Mouse (Mus musculus): ENCODE measurements around the gene Git2.

The Git2 gene

GRCm38 (mm10) chr5:114775056-114775979, at the start of gene Git2:
TSS of gene Git2 (minus strand) at chr5:114775517.
- no peak for DNase-seq (ENCODE audit: low spot score)

- DNase-seq (ENCODE audit: low spot score), result peak; percentile 74
Measured at GRCm38 (mm10) chr5:114824197-114824596, 48.9 kb upstream of the Git2 start.

DNA sequence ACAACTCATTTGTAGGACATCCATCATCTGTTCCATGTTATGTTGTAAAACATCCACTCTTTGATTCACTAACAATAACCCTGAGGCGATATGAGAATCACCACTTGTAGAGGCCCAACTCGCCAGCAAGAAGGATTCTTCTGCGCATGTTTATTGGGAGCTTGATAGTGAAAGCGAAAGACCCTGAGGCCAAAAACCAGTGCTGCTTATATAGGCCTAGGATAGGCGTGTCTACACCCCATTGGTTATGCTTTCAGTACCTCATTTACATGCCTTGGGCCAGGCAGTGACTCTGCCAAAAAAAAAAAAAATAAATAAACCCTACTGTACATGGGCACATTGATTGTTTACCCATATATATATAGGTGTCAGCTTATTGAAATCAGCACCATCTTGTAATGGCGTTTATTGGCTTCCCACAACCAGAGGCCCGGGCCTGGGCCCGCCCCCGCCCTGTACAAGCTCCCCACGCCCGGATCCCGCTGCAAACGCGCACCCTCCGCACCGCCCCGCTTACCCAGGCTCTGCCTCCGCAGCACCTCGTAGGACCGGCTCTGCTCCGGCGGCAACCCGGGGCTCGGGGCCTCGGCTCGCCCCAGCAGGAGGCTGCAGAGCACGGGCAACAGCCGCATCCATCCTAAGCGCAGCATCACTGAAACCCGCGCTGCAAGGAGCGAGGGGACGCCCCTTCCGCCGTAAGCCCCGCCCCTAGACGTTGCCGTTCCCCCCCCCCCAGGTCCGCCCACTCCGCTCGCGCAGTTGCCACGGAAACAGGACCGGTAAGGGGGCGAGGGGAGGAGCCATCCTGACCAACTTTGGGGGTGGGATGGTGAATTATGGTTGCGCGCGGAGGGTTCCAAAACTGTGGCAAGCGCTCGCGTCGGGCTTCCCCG, 47.7 kb upstream of the Git2 start, which contains the start of gene 1500011B03Rik:
1500011B03Rik (minus strand) TSS at position 673 of the 893 bp plus-strand sequence.
- DNase-seq (ENCODE audit: low spot score), result peak; percentile 69

DNA sequence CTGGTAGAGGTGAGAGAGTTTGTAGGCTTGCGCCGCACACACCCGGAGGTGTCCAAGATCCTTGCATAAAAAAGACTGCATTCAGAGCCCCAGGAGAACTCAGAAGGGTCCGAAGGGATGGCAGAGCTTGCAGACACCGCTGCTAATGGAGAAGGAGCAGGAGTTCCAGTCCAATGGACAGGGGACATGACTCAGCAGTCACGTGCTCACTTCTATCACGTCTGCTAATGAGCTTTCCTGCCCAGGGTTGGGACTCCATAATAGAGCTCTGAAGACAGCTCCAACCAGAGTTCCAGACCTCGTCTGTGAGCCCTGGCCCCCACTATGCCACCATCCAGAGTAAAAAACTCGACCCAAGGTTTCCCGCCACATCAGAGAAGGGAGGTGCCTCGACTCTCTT, 42.8 kb upstream of the Git2 start:
- no peak for DNase-seq (ENCODE audit: low spot score)

GRCm38 (mm10) chr5:114816599-114816998, 41.3 kb upstream of the Git2 start:
- DNase-seq (ENCODE audit: low spot score), result no peak

- peak; percentile 69 for DNase-seq (ENCODE audit: low spot score)
Measured at GRCm38 (mm10) chr5:114813525-114814181, 38.3 kb upstream of the Git2 start.

GRCm38 (mm10) chr5:114809826-114810225, 34.5 kb upstream of the Git2 start:
- DNase-seq (ENCODE audit: low spot score), result no peak

- DNase-seq (ENCODE audit: low spot score), result no peak
Measured at GRCm38 (mm10) chr5:114809181-114809756, 34.0 kb upstream of the Git2 start.

GRCm38 (mm10) chr5:114808385-114808784, 33.1 kb upstream of the Git2 start:
- DNase-seq (ENCODE audit: low spot score), result no peak

- no peak for DNase-seq (ENCODE audit: low spot score)
Measured at GRCm38 (mm10) chr5:114807893-114808292, 32.6 kb upstream of the Git2 start.

DNA sequence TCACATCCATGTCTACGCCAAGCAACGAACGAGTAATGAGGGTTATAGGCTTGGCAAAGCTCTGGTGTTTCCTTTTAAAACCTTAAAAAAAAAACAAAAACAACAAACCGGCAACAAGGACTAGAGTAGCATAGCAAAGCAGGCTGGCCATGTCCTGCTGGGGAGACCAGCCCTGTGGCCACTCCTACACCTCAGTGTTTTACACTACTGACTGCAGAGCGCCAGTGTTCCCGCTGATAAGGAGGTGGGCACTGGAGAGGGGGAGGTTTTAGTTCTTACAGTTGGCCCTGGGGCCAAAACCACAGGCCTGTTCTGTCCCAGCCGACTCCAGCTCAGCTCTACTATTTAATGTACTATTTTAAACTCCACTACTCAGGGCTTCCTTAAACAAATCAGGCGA, 32.2 kb upstream of the Git2 start:
- peak; percentile 56 for DNase-seq (ENCODE audit: low spot score)

GRCm38 (mm10) chr5:114807063-114807462, 31.7 kb upstream of the Git2 start:
- DNase-seq (ENCODE audit: low spot score), result no peak

DNA sequence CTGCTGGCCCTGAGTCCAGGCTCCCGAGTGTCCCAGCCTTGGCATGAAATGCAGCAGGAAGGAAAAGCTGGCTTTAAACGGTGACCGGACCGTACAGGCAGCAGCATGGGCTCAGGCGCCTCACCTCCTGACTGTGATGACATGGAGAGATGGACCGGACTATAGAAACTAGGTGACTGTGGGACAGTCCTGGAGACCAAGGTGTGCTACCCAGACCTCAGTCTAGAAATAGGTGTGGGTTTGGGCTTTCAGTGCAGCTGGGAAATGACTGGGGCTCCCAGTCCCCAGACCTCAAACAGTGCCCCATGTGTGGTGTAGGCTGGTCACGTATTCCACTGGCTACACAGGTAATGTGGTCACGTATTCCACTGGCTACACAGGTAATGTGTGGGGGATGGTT, 31.3 kb upstream of the Git2 start:
- DNase-seq (ENCODE audit: low spot score), result no peak

- DNase-seq (ENCODE audit: low spot score), result no peak
Measured at GRCm38 (mm10) chr5:114805436-114806350, 30.4 kb upstream of the Git2 start.

GRCm38 (mm10) chr5:114804958-114805357, 29.6 kb upstream of the Git2 start:
- no peak for DNase-seq (ENCODE audit: low spot score)

GRCm38 (mm10) chr5:114804335-114804734, 29.0 kb upstream of the Git2 start:
- DNase-seq (ENCODE audit: low spot score), result no peak

DNA sequence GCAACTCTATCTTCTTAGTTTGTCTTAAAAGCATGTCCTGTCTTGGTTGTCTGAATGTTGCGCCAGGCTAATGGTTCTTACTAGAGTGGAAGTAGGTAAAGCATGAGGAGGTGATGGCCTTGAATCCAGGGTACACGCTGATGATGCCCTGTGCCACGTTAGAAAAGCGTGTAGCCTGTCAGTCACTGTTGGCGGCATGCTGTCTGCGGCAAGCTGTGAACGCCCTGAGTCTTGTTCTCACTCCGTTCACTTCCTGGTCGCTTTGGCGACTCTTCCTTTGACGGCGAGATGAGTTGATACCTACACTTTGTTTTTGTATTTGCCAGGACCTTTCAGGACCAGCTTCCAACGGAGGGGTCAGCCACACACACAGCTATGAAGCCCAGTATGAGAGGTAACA, 27.9 kb upstream of the Git2 start:
- no peak for DNase-seq (ENCODE audit: low spot score)

DNA sequence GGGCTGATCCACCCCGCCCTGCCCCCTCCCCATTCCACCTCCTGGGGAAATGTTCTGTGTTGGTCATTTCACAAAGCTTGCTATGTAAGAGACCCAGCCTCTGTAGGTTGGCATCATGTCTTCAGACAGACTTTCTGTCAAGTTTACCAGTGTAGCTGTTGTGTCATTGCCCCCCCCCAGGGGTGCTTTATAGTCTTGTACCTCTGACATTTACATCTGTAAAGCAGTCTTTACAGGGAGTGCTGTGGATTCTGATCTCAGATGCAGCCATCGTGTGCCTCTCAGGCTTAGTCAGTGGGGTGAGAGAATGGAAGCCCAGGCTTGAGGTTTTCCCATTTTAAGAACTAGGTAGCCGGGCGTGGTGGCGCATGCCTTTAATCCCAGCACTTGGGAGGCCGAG, 26.5 kb upstream of the Git2 start:
- no peak for DNase-seq (ENCODE audit: low spot score)

DNA sequence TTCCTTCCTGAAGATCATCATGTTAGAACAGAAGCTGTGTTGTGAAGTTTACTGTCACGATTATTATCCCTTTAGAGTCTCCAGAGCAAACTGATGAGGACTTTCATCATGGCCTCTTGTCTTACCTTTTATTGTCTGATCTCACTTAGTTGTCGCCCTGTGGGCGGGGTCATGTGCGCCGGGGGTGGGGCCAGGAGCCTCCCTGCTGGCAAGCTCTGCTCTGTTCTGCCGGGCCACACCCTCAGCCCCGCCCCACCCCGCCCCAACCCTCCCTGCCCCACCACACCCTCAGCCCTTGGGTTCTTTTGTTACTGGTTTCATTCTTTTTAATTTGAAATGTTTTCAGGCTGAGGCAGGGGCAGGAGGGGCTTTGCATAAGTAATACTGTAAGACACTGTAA, 25.7 kb upstream of the Git2 start:
- DNase-seq (ENCODE audit: low spot score), result peak; percentile 68

GRCm38 (mm10) chr5:114799848-114800247, 24.5 kb upstream of the Git2 start:
- DNase-seq (ENCODE audit: low spot score), result no peak

DNA sequence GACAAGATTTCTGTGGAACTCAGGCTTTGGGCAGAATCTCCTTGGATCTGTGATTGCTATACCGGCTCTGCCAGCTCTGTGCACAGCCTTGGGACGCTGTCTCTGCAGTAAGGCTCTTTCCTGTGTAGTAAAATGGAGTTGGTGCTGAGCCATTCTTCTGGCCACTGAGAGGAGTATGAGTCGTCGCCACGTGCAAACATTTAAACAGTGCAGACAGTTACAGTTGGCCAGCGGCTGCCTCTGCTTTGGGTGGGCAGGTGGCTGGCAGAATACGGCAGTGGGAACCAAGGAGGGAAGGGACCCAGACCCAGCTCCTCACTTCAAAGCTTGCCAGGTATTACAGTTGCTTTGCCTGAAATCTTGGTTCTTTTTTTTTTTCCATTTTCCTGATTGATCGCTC, 21.9 kb upstream of the Git2 start:
- DNase-seq (ENCODE audit: low spot score), result no peak

Data from c-Kit-positive CD71-positive TER-119-positive erythroid progenitor cells, embryonic 14.5 days (primary cell).